Mouse (Mus musculus) brain, adult 2 months (tissue): ENCODE results near the gene Tmem38a.

Experiments used
- DNase-seq: peaks from one replicate; pipeline ENCODE4 v3.0.0; 2011; ENCODE audit warnings: low read depth, low spot score

Gene Tmem38a

DNA sequence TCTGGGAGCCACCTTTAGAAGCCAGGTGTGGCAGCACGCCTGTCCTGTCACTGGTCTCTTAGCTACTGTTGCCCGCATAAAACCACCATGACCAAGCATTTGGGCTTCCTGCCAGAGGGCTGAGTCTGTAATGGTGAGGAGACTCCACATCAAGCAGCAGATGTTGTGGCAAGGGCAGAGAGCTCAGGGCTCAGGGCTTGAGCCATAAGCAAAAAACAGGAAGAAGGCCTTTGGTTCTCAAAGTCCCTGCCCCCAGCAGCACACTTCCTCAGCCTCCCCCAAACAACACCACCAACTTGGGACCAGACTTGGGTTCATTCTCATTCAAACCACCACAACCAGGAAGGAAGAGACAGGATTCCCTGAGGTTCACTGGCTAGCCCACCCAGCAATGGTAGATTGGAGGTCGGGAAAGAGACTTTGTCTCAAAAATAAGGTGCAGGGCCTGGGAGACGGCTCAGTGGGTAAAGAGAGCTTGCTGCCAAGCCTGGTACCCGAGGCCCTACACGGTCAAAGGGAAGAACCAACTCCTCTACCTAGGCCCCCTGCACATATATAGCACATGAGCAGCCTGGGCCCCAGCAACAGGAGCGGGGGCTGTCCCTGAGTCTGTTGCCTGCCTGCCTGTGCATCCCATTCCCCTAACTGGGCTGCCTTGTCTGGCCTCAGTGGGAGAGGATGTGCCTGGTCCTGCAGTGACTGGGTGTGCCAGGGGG lies 11.4 kb downstream of the Tmem38a start:
- DNase-seq: peak; percentile 43

DNA sequence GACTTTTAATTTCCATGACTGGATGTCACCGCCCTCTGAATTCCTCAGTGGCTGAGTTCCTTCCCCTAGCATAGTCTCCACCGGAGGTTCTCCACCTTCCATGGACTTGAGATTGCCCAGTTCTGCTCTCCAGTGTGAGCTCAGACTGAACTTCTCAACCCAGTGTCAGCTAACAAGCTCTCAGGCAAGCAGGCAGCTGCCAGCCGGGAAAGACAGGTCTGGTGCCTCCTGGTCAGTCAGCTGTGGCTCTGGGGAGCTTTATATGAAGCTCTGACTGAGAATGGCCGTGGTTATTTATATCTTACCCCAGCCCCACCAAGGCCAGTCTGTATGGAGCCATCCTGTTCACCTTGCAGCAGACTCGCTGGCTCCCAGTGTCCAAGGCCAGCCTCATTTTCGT lies 12.5 kb downstream of the Tmem38a start:
- no peak for DNase-seq

DNA sequence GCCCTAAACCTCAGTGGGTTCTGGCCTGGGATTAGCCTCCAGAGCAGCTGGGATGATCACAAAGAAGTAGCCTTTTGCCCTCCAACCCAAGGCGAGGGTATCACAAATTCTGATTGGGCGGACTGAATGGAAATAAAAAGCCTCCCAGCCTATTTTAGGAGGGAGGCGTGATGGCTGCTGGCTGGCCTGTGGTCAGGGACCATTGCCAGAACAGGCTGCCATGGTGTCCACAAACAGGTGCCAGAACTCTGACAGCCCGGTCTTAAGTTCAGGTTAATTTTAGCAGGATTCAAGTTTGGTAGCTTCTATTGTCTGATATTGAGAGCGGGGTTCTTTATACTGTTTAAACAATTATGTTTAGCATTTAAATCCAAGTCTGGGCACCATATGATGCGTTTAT lies 16.0 kb downstream of the Tmem38a start:
- DNase-seq: peak; percentile 65

DNA sequence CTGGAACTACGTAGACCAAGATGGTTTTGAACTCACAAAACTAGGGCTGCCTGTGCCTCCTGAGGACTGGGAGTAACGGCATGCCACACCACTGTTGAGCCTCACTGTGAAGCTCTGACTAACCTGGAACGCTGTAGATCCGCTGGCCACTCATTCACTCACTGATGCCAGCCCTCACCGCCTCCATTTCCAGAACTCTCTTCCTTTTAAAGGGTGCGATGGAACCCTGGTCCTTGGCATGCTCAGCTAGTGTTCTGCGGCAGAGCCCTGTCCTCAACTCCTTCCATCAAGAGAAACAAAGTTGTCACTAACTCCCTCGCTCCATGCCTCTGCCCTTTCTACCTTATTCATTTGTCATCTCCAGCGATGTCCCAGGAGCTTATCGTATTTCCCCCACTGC lies 17.0 kb downstream of the Tmem38a start:
- peak; percentile 64 for DNase-seq

DNA sequence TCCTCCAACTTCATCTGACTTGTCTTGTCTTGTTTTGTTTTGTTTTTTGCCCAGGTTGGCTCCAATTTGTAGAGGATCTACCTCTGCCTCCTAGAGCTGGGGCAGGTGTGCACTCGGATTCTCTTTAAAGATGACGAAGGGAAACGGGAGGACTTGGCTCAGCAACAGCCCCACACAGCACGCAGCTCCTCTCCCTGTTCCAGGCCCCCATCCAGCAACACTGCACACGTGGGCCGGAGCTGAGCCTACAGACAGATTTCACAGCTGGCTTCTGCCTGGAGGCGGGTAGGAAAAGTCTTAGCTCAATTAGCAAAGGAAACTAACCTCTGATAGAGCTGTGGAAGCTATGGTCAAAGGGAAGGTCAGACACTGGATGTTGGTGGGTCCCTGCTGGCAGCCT lies 17.4 kb downstream of the Tmem38a start:
- peak; percentile 93 for DNase-seq

DNA sequence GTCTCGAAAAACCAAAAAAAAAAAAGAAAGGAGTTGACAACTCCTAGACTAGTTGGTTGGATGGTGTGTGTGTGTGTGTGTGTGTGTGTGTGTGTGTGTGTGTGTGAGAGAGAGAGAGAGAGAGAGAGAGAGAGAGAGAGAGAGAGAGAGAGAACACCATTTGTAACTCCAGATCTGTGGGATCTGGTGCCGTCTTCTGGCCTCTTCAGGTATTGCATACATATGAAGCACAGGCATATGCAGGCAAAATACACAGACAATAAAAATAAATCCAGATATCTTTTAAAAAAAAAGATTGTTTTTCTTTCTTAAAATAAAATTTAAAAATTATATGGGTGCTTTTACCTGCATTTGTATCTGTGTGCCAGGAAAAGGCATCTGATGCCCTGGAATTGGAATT lies 18.3 kb downstream of the Tmem38a start:
- peak; percentile 63 for DNase-seq
